Mouse (Mus musculus) liver, embryonic 16.5 days (tissue): ENCODE data around the gene Tmem53. TPM values are rescaled to one million over a fixed set of nuclear protein-coding genes. Genes with fewer than 3 reads are reported as not detected.

ENCODE experiments used
- ATAC-seq: fragments of 200-750 bp; cut with Nextera tagmentation; 2 replicates; pipeline ENCODE4 v1.8.0; 2017; ENCODE audit warnings: low read depth, mild to moderate bottlenecking, moderate number of reproducible peaks, moderate library complexity
- H3K27ac ChIP-seq: fragments of 300-500 bp; sonication (generic); 2 replicates; pipeline ENCODE4 v1.5.1; 2014; ENCODE audit warnings: mild to moderate bottlenecking, low read length
- H3K27me3 ChIP-seq: fragments of 300-500 bp; sonication (generic); 2 replicates; pipeline ENCODE4 v1.6.1; 2014; ENCODE audit warnings: low read depth, low read length, mixed read lengths; ENCODE audit not compliant: control insufficient read depth, insufficient read depth
- H3K36me3 ChIP-seq: fragments of 300-500 bp; sonication (generic); 2 replicates; pipeline ENCODE4 v1.6.1; 2014; ENCODE audit warnings: mild to moderate bottlenecking; ENCODE audit not compliant: control insufficient read depth, insufficient read depth
- H3K4me1 ChIP-seq: fragments of 300-500 bp; sonication (generic); 2 replicates; pipeline ENCODE4 v1.6.1; 2014; ENCODE audit warnings: low read depth, low read length, mixed read lengths; ENCODE audit not compliant: control insufficient read depth
- H3K4me2 ChIP-seq: fragments of 300-500 bp; sonication (generic); 2 replicates; pipeline ENCODE4 v1.6.1; 2014; ENCODE audit warnings: low read depth, low read length, mixed read lengths
- H3K4me3 ChIP-seq: fragments of 300-500 bp; sonication (generic); 2 replicates; pipeline ENCODE4 v1.5.1; 2014; ENCODE audit warnings: low read depth, mild to moderate bottlenecking, low read length
- H3K9ac ChIP-seq: fragments of 300-500 bp; sonication (generic); 2 replicates; pipeline ENCODE4 v1.6.1; 2014; ENCODE audit warnings: low read depth, low read length
- H3K9me3 ChIP-seq: fragments of 300-500 bp; sonication (generic); replicated peaks from 2 replicates; pipeline ENCODE4 v1.6.1; 2016; ENCODE audit warnings: low read length; ENCODE audit not compliant: control insufficient read depth
- WGBS: fragments of 180-500 bp; shearing (Covaris S2); extraction: QIAGEN DNeasy Blood & Tissue Kit; methylation state at CpG from one replicate; pipeline ENCODE4 v1.1.7; 2014; ENCODE audit not compliant: insufficient replicate concordance; 5-methylcytosine and 5-hydroxymethylcytosine counted together
- polyA plus RNA-seq: library from polyadenylated mRNA; unstranded; fragments of >200 nt; fragmentation: Nextera tagmentation; extraction: Ambion mirVana; gene quantifications from 2 replicates; pipeline ENCODE4 v1.2.1, GENCODE M21; 2015

The Tmem53 gene
- polyA plus RNA-seq, 1 experiment from 2014 or later, result 10.9 TPM

DNA sequence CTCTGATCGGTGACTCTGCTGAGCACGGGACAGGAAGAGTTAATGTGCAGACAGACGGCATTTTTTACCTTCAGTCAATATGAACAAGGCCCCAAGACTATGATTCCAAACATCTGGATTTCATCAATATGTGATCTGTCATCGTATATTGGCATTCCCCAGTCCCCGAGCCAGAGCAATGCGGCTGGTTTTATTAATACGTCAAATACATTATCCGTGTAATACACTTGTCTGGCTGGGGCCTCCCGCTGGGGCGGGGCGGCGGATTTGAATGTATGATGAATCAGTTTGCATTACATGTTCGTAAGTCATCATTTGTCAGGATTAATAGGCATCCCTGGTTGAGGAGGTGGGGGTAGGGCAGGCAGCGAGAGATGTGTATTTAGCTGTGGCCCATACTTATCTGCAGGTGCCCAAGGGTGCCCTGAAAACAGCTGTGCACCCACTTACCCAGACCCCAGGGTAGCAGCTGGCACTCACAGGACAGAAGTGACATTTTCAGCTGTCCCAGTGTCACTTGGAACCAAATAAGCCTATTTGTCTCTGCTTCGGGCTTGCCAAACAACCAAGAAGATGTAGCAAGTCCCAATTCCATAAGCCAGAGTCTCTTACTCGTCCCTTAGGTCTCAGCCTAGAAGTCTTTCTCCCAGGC is 63.2 kb downstream of the Tmem53 start:
- H3K27me3 ChIP-seq, result peaks cover 29% of the 10 kb centered on the region
- H3K36me3 ChIP-seq, result no peaks in the 10 kb centered on the region
- no peak for ATAC-seq
- no peak overlapping the region for H3K9ac ChIP-seq
- H3K4me2 ChIP-seq, result no peak overlapping the region
- H3K27ac ChIP-seq, result no peak overlapping the region
- no peak overlapping the region for H3K4me3 ChIP-seq
- H3K9me3 ChIP-seq, result no peaks in the 10 kb centered on the region
- peaks cover 30% of the 10 kb centered on the region for H3K4me1 ChIP-seq
- 71% methylated on average over 16 of the region's 16 CpGs for WGBS

DNA sequence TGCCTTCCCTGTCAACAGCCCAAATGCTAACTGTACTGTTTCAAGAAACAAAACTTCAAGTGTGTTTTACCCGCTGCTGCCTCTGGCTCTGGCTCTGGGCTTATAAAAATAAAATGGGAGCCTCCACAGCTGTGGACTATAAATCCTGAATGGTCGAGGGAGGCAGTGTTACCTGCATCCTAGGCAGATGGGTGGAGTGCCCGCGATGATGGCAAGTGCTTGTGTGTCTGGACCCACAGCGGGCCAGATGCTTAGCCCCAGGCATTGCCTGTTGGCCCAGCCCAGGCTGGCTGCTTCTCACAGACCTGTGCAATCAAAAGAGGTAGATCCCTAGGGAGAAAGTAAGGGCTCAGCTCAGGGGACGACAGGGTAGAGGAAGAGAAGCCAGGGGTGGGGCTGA is 65.0 kb downstream of the Tmem53 start:
- no peaks in the 10 kb centered on the region for H3K36me3 ChIP-seq
- WGBS, result 54% methylated on average over 6 of the region's 6 CpGs
- H3K4me3 ChIP-seq, result no peak overlapping the region
- H3K4me2 ChIP-seq, result no peak overlapping the region
- H3K27me3 ChIP-seq, result peaks cover 31% of the 10 kb centered on the region
- no peaks in the 10 kb centered on the region for H3K9me3 ChIP-seq
- no peak overlapping the region for H3K27ac ChIP-seq
- peaks cover 17% of the 10 kb centered on the region for H3K4me1 ChIP-seq
- H3K9ac ChIP-seq, result no peak overlapping the region
- ATAC-seq, result no peak

DNA sequence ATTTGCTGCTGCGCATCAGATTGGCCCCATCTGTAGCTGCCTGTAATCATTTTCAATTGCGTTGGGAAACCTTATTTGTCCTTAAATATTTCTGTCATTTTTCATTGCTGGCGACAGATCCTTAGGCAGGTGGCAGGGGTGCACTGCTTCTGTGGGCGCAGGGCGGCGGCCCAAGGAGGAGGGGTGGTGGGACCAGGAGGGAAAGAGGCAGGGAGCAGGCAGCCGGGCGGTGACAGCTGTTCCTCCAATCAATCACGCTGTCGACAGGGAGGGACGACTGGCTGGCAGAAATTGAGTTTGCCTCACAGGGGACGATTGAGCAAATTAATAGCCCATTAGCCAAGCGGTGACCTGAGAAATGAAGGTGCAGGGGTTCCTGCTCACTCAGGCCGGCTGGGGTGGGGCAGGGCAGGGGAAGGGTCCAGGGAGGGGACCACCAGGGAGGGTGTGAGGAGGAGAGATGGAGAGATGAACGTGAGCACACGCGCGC is 66.0 kb downstream of the Tmem53 start:
- H3K4me1 ChIP-seq, result peaks cover 9% of the 10 kb centered on the region
- no peak for ATAC-seq
- no peaks in the 10 kb centered on the region for H3K9me3 ChIP-seq
- H3K4me3 ChIP-seq, result no peak overlapping the region
- H3K4me2 ChIP-seq, result no peak overlapping the region
- H3K27me3 ChIP-seq, result peaks cover 31% of the 10 kb centered on the region
- no peak overlapping the region for H3K9ac ChIP-seq
- no peaks in the 10 kb centered on the region for H3K36me3 ChIP-seq
- H3K27ac ChIP-seq, result no peak overlapping the region
- WGBS, result 52% methylated on average over 18 of the region's 18 CpGs

Other genes starting within 250 kb of the Tmem53 start
- gene Eif2b3, start 232.5 kb upstream of the Tmem53 start, polyA plus RNA-seq, result 20.3 and 20.8 TPM in 2 replicates
- 0.67 and 0.69 TPM in 2 replicates for gene Ptch2, start 155.9 kb upstream of the Tmem53 start, polyA plus RNA-seq
- 1.5 and 1.8 TPM in 2 replicates for gene Btbd19, start 126.2 kb upstream of the Tmem53 start, polyA plus RNA-seq
- 0.11 TPM in 1 of 2 replicates, not detected in the other for gene Tctex1d4, start 125.2 kb upstream of the Tmem53 start, polyA plus RNA-seq
- gene Plk3, start 118.0 kb upstream of the Tmem53 start, polyA plus RNA-seq, result 2.2 TPM in 2 replicates
- gene Rps8, start 95.7 kb upstream of the Tmem53 start, polyA plus RNA-seq, result 514 and 522 TPM in 2 replicates
- 26.8 and 28.9 TPM in 2 replicates for gene Kif2c, start 69.3 kb upstream of the Tmem53 start, polyA plus RNA-seq
- 0.09 TPM in 1 of 2 replicates, not detected in the other for gene Armh1, start 174 bp downstream of the Tmem53 start, polyA plus RNA-seq
- 21.5 and 21.6 TPM in 2 replicates for gene Rnf220, start 245.1 kb downstream of the Tmem53 start, polyA plus RNA-seq